Mouse (Mus musculus): ENCODE measurements around the gene Aldh1a2.

Gene Aldh1a2

DNA sequence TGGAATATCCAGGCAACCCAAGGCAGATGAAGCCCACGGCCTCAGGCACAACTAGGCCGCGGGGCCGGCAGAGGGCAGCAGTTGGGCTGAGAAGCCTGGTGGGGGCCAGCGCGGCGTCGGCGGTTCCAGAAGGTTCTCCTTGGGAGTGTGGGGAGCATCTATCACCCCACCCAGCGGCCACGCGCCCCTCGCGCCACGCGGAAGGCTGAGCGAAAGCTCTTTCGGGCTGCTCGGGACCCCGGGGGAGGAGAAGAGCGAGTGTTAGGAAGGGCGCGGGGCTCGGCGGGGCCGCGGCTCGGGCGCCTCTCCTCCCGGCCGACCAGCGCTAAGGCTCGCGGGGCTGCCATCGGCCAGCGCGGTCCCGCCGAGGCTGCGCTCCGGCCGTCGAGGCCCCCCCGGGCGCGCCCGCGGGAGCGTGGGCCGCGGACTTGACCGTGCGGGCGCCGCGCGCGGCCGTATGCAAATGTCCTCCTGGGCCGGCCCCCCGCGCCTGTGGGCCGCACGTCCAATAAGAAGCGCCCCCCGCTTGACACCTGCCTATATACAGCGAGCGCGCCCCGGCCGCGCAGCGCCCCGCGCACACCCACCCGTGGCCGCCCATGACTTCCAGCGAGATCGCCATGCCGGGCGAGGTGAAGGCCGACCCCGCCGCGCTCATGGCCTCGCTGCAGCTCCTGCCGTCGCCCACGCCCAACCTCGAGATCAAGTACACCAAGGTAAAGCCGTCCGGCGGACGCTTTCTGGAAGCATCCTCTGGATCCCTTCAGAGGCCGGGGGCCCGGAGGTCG is at the start of gene Aldh1a2:
Gene Aldh1a2, plus strand, starts transcription at position 542 of the 788 bp plus-strand sequence.
- no peak for DNase-seq (ENCODE audit: low spot score)

DNA sequence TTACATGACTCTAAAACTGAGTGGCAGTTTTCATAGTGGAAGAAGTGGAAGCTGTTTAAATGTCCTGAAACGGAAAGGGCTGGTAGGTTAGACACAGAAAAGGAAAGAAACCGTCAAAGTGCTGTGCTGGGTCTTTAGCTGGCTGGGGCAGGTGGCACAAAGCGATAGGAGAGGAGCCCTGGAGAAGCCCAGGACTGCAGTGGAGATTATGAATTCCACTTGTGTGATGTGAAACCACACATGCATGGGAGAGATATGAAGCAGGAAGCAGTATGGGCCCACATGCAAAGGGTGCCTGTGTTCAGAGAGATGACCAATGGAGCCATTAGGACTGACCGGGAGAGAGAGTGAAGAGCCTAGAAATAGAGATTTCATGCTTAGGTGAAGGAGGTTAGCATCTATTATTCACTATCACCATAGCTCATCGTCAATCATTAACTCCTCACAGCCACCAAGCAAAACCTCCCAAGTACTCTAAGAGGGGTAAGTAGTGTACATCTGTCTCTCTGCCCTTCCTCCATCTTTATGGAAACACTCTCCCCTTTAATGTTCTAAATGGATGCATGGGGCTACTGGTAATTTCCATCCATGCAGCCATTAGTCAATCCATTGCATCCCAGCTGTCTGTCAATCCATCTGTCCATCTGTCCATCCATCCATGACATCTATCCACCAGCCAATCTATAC is 49.4 kb upstream of the Aldh1a2 start:
- DNase-seq (ENCODE audit: low spot score): no peak

GRCm38 (mm10) chr9:71166871-71167465 is 48.6 kb upstream of the Aldh1a2 start:
- DNase-seq (ENCODE audit: low spot score): peak; percentile 81

DNA sequence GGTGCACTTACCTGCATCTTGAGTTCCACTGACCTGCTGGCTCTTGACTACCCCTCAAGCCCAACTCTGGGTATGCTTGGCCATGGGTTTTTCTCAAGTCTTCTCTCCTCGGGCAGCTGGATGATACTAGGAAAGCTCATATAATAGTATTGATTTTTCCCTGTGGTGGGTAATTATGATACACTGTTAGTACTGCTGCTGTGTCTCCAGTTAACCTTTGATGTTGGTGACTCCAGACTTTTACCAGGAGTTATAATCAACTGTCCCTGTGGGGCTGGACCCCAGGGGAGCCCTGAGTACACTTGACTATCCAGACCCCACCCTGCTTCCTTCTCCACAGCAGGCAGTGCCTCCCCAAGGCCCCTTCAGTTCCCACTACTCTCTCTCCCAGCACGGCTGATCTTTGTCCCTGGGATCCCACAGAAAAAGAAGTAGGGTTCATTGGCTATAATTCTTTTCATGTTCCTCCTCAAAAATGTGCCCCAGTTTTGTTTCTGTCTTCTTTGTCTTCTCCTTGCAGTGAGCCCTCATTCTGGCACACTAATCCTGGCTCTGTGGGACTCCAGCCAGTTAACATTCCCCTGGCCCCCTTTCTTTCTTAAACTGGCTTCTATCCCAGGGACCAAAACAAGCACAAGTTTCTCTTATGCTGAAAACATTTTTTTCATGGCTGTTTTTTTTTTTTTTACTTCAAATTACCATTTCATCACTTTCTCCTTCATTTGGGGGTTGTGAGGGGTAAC is 47.9 kb upstream of the Aldh1a2 start:
- DNase-seq (ENCODE audit: low spot score): no peak

GRCm38 (mm10) chr9:71168511-71168910 is 47.1 kb upstream of the Aldh1a2 start, which contains the start of gene Aqp9:
Gene Aqp9 (minus strand): TSS chr9:71168682.
- no peak for DNase-seq (ENCODE audit: low spot score)

DNA sequence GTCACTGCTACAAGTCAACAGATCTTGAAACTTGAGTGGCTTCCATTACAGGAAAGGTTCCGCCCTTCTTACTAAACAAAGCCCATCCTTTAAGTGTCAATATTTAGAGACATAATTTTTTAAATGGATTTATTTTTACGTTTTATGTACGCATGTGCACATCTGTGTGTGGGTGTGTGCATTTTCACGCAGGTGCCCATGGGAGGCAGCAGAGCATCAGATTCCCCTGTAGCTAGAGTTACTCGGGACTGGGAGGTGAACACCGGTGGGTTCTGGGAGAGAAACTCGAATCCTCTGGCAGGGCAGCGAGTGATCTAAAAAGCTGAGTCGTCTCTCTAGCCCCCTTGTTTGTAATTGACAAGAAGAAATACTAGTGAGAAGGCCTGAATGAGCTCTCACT is 42.1 kb upstream of the Aldh1a2 start:
- DNase-seq (ENCODE audit: low spot score): no peak

DNA sequence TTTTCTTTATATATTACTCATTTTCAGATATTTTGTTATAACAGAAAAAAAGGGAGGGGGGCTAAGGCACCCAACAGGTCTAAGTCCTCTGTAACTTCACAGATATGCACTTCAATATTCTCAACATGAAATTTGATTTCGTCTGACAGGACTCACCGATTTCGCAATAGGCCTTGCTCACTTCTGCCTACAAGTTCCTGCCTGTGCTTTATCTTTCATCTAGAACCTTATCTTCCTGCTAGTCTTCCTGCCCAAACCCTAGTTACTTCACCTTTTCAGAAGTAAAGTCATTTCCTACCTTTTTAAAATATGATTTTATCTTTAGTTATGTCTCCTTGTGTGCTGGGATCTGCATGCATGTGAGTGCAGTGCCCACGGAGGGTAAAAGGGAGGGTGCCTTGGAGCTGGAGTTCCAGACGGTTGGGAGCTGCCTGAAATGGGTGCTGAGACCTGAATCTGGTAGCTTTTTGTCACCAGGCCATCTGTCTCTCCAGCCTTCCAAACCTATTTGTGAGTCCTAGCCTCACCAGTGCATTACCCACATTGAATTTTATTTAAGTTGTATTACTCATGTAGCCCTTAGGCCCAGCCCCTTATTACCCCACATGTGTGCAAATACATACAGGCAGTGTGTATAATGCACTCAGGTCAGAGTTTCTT is 41.1 kb upstream of the Aldh1a2 start:
- no peak for DNase-seq (ENCODE audit: low spot score)

DNA sequence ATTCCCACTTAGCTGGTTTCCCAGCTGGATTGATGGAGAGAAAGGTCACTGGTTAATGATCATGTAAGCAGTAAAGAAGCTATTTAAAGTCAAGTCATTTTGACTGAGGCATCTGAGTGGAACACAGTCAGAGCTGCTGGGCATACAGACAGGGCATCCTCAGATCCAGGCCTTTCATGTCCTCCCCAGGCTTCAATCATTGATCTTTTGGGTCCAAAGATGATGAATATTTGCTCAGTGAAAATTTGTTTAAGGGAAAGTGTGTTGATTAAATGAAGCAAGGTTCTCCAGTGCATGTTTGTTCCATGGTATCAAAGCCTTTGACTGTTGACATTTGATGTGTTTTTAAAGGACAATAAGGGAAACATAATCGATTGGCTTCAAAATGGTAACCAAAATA is 39.9 kb upstream of the Aldh1a2 start:
- DNase-seq (ENCODE audit: low spot score): no peak

GRCm38 (mm10) chr9:71179276-71179896 is 36.2 kb upstream of the Aldh1a2 start:
- no peak for DNase-seq (ENCODE audit: low spot score)

DNA sequence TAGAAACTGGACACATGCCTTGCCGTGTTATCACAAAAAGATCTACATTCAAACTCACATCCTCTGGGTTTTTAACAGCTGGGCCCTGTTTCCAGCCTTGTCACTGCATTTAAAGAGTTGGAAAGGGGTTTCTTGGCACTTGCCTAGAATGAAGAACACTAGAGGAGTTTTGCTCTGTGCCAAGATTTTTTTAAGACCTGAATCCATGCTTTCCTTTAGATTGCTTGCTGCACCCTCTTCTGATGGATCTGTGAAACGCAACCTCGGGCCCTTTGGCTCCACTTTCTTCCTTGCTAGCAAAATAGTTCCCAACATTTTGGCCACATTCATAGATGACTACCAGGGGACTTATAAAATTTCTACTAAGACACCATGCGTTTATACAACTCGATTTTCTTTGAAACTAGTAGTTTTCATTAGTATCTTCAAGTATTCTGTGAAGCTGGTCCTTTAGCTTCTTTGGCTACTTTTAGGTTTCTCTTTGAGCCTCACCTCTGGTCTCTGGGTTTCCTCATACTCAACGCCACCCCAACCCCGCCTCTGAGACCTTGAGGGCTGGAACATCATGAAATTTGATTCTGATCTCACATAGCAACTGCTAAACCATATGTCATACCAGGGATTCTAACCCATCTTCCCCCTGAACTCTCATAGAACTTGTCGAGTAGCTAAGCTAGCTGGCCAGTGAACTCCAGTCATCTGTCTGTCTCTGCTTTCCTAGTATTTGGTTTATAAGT is 35.5 kb upstream of the Aldh1a2 start:
- DNase-seq (ENCODE audit: low spot score): no peak

DNA sequence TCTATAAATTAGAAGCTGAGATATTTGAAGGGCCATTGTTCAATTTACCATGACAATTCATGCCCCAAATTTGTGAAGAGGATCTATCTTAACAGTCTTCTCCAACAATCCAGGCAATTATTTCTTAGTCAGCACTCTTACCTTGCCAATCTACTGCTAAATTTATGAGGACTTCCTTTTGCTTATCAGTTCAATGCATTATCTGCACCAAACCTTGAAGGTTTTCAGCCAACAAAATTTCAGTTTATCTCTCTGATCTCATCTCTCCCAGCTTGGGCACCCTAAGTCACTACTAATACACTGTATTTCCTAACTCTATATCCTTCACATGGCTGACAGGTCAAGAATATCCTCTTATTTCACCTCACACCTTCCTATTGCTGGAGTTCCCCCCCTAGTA is 30.3 kb upstream of the Aldh1a2 start:
- DNase-seq (ENCODE audit: low spot score): no peak

DNA sequence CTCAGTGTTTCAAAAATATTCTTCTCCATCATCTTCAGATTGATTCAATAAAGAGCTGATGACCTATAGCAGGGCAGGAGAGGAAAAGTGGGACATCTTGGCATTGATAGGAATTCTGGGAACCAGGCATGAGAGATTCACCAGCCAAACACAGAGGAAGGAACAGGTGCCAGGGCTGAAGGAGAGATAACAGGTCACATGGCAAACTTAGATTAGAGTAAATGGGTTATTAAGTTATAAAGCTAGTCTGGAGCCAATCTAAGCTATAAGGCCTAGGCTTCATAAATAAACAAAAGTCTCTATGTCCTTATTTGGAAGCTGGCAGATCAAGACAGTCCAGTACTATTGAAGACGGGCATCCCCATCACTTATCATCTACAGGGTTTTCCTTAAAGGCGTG is 29.8 kb upstream of the Aldh1a2 start:
- DNase-seq (ENCODE audit: low spot score): no peak

DNA sequence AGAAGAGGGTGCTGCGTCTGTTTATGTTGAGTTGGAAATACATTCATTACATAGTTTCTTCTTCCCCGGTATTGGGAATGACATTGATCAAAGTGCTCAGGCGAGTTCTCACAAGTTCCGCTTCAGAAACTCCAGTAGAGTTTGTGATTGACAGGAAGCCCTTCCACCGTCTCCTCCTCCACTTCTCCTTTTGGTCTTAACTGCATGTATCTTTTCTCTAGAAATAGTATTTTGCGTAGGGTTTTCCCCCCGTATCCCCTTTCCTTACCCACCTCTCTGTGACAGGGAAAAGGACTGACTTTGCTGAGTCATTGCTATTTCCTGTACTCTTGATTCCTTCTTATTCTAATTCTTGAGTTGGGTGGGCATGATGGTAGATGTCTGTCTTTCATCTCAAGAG is 28.2 kb upstream of the Aldh1a2 start:
- DNase-seq (ENCODE audit: low spot score): no peak

GRCm38 (mm10) chr9:71188647-71189415 is 26.8 kb upstream of the Aldh1a2 start:
- peak; percentile 45 for DNase-seq (ENCODE audit: low spot score)

DNA sequence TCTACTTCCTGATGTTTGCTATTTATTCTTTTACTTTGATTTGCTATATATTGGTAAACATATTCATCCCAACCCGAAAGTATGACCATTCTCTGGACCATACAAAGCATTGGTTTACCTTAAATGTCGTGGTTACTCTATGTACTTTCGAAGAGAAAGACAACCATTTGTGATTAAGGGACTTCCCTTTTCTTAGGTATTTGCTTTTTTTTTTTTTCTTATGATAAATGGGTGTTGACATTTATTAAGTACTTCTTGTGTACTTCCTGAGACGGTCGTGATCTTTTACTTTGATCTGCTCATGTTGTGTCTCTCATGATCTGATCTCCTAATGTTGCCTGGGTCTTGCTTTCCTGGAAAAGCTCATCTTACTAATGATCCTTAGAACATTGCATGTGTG is 16.8 kb upstream of the Aldh1a2 start:
- no peak for DNase-seq (ENCODE audit: low spot score)

GRCm38 (mm10) chr9:71202265-71202664 is 13.3 kb upstream of the Aldh1a2 start:
- DNase-seq (ENCODE audit: low spot score): no peak

DNA sequence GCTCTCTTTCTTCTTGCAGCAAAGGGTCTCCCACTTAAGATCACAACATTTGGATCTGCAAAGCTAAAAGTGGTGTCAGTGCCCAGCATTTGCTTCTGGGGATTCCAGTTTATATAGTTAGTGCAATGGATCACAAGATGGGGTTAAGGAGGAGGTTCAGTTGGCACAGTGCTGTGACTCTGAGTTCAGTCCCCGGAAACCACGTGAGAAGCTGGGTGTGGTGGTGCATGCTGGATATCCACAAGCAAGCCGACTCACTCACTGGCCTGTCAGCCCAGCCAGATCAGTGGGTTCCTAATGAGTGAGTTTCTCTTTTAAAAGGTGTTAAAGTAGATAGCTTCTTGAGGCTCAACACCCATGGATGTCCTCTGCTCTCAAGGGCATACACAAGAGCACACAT is 6.3 kb upstream of the Aldh1a2 start:
- no peak for DNase-seq (ENCODE audit: low spot score)

- no peak for DNase-seq (ENCODE audit: low spot score)
These were observed 4.7 kb upstream of the Aldh1a2 start for GRCm38 (mm10) chr9:71210870-71211269.

GRCm38 (mm10) chr9:71213636-71214035 is 2.0 kb upstream of the Aldh1a2 start:
- DNase-seq (ENCODE audit: low spot score): no peak

Data from adipocyte (in vitro differentiated cells).